Mouse (Mus musculus): ENCODE measurements around the gene Mc3r.

Mc3r gene

GRCm38 (mm10) chr2:172249336-172249735, 1.0 kb downstream of the Mc3r start:
- no peak for DNase-seq (ENCODE audit: extremely low read depth, insufficient read length, low spot score)

GRCm38 (mm10) chr2:172256418-172256817, 8.1 kb downstream of the Mc3r start:
- DNase-seq (ENCODE audit: extremely low read depth, insufficient read length, low spot score) = peak; percentile 28

DNA sequence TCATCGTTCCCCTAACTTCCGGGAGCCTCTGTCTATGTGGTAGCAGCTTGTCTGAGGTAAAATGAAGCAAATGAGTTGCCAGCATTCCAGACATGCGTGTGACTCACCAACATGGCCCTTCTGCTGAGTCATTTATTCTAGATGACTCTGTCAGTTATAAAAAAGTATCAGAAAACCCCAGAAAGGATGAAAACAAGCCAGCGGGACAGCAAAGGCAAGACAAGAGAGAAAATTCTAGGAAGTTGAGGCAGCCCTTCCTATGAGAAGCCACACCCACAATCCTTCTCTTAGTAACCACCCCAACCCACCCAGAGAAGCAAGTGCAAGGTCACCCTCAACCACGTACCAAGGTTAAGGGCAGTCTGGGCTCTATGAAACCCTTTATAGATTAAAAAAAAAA, 8.7 kb downstream of the Mc3r start:
- DNase-seq (ENCODE audit: extremely low read depth, insufficient read length, low spot score) = peak; percentile 67

DNA sequence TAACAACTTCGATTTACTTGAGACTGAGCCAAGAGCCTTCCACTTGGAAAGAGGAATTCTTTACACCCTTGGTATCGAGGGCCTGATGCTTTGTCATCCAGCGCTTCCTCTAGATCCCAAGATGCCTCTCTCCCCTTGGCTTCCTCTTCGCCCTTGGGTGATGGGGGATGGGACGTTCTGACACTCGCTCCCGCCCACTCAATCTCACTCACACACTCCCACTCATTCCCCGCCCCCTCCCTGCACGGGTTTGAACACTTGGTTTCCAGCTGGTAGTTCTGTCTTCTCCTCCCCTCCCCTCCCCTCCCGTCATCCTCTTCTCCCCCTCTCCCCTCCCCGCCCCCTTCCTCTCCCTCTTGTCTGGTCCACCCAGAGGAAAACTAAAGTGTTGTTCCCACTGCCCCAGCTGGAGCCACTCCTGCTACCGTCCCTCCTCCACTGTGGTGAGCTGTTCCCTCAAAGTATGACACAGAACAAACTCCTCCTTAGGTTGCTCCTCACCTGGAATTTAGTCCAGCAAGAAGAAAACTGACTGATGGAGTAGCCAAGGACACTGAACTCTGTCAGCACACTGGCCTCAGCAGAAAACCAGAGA, 9.3 kb downstream of the Mc3r start:
- peak; percentile 71 for DNase-seq (ENCODE audit: extremely low read depth, insufficient read length, low spot score)

- DNase-seq (ENCODE audit: extremely low read depth, insufficient read length, low spot score) = no peak
Observed at GRCm38 (mm10) chr2:172260064-172260463, 11.8 kb downstream of the Mc3r start.

GRCm38 (mm10) chr2:172261441-172261840, 13.1 kb downstream of the Mc3r start:
- DNase-seq (ENCODE audit: extremely low read depth, insufficient read length, low spot score) = no peak

GRCm38 (mm10) chr2:172263216-172263615, 14.9 kb downstream of the Mc3r start:
- DNase-seq (ENCODE audit: extremely low read depth, insufficient read length, low spot score) = no peak

DNA sequence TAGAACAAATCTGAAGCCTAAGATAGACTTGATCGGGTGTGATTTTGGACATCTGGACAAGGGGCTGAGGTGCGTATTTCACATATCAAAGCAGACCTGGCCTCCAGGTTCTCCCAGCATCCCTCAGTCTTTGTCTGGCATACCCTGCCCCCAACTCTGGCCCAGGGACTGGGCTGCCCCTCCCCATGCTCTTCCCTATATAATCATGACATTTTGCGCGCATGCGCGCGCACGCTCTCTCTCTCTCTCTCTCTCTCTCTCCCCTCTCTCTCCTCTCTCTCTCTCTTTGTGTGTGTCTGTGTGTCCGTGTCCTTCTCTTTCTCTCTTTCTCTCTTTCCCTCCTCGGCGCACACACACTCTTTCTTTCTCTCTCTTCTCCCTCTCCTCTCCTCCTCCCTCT, 21.6 kb downstream of the Mc3r start:
- no peak for DNase-seq (ENCODE audit: extremely low read depth, insufficient read length, low spot score)

DNA sequence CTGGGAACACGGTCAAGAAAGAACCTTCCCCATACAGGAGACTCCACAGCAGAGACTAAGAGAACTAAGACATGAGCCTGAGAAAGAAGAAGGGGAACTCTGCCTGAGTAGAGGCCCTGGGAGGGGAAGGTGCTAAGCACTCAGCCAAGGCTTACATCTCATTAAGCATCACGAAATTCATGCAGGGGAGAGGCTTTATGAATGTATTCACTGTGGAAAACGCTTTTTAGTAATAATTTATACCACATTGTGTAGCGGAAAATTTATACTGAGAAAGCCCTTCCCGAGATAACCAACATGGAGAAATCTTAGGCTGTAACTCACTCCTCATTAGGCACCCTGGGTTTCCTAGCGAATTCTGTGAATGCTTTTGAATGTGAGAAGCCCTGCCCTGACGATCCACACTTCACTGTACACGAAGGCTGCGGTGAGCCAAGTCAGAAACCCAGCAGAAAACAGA, 22.2 kb downstream of the Mc3r start:
- no peak for DNase-seq (ENCODE audit: extremely low read depth, insufficient read length, low spot score)

DNA sequence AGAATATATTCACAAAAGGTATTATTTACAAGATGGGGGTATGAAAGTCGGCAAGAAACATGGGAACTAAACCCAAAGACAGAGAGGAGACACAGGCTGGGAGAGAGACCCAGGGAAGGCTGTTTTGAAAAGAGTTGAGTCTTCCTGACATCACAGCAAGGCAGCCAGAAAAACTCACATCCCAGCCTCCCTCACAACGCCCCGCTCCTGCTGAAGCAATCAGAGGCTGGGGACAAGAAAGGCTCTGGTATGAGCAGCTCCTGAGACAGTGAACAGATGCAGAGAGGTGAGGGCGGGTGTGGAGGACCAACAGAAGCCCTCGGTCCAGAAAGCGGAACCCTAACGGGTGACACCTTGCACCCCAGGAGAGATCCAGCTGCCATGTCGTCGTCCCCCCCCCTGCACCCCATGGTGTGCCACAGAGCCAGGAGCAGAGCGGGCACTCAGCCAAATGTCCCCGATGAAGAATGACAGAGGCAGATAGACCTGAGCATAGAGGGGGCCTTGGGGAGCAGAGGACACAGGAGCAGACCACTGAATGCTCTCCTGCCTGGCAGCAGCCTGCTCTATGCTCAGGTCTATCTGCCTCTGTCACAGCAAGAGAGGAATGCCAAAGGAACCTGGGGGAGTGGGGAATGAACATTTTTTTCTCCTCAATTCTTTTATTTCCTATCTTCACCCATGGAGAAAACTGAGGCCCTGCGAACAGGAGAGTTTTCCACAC, 22.8 kb downstream of the Mc3r start:
- no peak for DNase-seq (ENCODE audit: extremely low read depth, insufficient read length, low spot score)

- no peak for DNase-seq (ENCODE audit: extremely low read depth, insufficient read length, low spot score)
Observed at GRCm38 (mm10) chr2:172274662-172275061, 26.4 kb downstream of the Mc3r start.

DNA sequence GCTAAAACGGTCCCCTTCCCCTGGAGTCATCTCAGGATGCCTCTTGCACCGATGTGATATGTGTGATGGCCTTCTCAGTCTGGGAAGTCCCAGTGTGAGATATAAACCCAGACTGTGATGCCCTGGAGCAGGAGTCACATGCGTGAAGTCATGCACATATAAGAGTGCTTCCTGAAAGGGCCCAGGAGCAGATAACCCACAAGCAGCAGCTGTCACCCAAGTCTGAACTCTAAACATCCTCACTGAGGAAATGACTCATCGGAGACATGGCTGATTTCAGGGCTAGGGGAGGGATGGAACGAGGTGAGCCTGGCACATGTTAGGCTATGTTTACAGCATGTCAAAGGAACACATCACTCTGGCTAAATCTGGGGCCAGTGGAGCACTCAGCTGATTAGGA, 27.9 kb downstream of the Mc3r start:
- peak; percentile 19 for DNase-seq (ENCODE audit: extremely low read depth, insufficient read length, low spot score)

- no peak for DNase-seq (ENCODE audit: extremely low read depth, insufficient read length, low spot score)
Observed at GRCm38 (mm10) chr2:172278979-172279378, 30.7 kb downstream of the Mc3r start.

DNA sequence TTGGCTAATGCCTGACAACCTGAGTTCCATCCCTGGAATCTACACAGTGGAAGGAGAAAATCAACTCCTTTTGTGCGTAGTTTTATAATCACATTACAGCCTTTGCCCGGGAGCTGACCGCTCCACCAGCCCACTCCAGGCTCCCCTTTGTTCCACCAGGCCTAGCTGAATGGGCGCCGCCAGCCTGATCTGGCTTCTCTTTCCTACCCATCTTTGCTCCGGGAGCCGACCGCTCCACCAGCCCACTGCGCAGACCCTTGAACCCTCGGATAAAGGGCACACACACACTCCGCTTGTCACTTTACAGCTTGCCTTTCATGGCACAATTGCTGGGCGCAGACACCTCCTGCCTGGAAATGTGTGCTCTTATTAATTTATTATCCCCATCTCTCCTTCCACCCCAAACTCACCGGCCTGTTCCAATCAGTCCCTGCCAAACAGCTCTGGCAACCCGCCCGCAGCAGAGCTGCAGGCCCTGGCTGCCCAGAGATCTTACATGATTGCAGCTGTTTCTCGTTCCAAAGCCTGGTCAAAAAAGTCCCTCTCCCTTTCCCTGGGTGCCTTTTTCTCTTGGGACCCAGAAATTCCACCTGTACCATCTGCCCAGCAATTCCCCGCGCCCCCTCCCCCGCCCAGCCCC, 33.9 kb downstream of the Mc3r start:
- no peak for DNase-seq (ENCODE audit: extremely low read depth, insufficient read length, low spot score)

DNA sequence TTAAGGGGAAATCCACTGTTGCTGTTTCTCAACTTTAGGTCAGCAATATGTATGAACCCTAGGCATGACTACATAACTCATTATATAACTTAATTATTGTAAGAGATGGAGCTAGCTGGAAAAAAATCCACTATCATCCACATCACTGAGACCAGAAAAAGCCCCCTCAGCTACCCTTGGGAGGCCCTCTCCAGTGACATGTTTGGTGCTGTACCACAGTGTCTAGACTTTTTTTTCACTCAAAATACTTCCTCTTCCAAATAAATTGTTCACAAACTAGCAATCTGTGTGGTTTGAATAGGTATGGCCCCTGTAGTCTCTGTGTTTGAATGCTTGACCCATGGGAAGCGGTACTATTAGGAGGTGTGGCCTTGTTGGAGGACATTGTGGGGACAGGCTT, 39.4 kb downstream of the Mc3r start:
- DNase-seq (ENCODE audit: extremely low read depth, insufficient read length, low spot score) = no peak

DNA sequence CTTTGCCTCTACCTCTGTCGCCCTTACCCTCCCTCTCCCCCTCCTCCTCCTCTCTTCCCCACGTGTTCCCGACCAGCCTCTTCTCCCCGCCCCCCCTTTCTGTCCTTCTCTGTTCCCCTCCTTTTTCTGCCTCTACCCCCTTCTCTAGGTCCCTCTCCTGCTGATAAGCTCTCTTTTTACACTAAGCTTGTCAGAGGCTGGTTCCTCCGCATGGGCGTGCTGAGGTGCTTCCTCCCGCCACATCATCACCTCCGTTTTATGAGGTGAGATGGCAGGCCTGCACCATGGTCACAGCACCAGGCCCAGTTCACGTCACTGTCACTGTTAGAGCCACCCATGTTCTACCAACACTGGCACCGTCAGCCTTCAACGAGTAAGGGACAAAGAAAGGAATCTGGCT, 40.7 kb downstream of the Mc3r start:
- DNase-seq (ENCODE audit: extremely low read depth, insufficient read length, low spot score) = no peak

DNA sequence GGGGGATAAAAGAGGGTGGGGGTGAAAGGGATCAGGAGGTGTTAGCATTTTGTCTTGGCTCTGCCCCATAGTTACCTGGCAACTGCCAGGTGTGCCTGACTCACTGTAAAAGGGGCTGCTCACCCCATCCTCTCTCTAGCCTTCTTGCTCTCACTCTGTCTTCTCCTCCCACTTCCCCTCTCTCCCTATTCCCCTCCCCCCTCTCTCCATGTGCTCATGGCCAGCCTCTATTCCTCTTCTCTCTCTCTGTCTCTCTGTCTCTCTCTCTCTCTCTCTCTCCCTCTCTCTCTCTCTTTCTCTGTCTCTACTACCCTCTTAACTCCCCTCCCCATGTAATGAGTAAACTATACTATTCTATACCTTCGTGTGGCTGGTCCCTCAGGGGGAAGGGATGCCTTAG, 41.3 kb downstream of the Mc3r start:
- DNase-seq (ENCODE audit: extremely low read depth, insufficient read length, low spot score) = no peak

DNA sequence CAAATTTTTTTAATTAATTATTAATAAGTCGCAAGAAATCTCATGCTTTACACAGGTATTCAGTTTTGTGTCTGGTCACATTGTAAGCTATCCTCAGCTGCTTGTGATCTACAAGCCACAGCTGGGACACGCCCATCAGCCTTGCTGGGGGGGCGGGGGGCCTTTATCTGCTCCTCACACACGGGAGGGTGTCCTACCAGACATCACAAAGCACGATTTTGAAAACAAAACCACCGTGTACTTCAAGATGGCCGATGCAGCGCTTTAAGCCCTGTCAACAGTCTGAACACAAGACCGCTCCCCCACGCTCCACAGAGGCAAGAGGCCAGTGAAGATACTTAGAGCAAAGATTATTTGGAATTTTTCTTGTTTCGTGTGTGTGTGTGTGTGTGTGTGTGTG, 42.2 kb downstream of the Mc3r start:
- DNase-seq (ENCODE audit: extremely low read depth, insufficient read length, low spot score) = no peak

- no peak for DNase-seq (ENCODE audit: extremely low read depth, insufficient read length, low spot score)
Observed at GRCm38 (mm10) chr2:172291025-172291424, 42.7 kb downstream of the Mc3r start.

DNA sequence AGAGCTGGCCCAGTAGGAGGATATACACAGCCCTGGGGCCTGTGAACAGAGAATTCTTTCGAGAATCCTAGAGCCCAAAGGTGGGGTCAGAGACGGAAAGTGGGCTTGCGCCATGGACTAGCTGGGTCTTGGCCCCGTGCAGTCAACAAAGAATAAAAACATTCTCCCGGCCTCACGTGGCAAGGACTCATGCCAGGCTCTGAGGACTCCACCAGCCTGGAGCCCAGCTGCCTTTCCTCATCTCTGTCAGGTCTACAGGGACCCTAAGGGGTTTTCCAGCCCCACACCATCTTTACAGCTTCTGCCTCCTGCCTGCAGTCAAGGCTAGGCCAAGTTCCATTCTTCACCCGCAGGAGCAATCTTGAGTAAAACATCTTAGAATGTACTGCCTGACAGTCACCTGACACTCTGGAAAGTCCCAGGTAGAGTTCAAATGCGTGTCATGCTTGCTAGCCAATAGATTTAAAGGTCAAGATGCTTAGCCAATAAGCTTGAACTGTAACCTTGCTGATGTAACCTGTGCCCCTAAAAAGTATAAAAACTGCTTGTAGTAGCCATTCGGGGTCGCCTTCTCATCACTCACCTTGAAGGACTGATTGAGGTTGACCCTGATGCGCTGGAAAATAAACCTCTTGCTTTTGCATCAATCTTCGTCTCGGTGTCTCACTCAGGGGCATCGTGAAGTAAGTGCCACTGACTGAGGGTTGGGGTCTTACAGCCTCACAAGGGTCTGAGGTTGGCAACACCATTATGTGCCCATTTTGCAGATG, 43.6 kb downstream of the Mc3r start:
- DNase-seq (ENCODE audit: extremely low read depth, insufficient read length, low spot score) = no peak

All from 3134 (cell line).